ENCODE assay signal across 9 mouse cellular contexts in genomic region chr2:11801299-11801930, GRCm38 (mm10).
"Had no signal": no experiment of that assay in that cellular context is flagged by ENCODE, and none has a peak within 500 bp of the region (broad histone marks: within the 10 kb centered on the region; RNA-seq: fewer than 3 reads in every experiment).

No protein-coding gene starts in this region.

- ATAC-seq: intestine, postnatal 0 days; midbrain, embryonic 13.5 days had no signal

- DNase-seq: kidney, adult 8-10 months; kidney, postnatal 25 days; layer of hippocampus, adult 9-11 months; layer of hippocampus, postnatal 36 days; lung, adult 18-20 months; right cerebral cortex, postnatal 25 days; thymus, postnatal 14 days had no signal
